Mouse (Mus musculus): Measurements from ENCODE around the gene Acsbg2. TPM values are rescaled to one million over a fixed set of nuclear protein-coding genes. Genes with fewer than 3 reads are reported as not detected.

The Acsbg2 gene
- polyA plus RNA-seq, 1 experiment from 2014 or later = not detected

DNA sequence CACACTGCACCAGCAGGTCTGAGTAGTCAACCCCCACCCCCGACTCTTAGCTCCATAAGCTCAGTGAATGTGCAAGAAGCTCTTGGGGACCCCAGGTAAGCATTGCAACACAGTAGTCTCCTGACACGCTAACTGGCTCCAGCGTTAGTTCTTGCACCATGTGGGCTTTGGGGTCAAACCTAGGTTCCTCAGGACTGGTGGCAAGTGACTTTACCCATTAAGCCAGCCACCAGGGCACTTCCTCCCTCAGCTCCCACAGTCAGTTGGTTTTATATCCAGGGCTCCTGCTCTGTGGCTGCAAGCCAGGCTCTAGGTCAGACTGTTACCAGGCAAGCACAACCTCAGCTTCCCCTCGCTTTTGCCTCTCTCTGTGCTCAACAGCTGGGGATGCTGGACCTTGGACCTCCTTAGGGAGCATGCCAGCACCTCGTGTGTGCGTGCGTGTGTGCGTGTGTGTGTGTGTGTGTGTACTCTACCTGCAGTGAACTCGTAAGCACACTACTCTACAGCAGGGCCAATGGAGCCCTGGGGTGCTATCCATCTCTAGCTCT, 21.2 kb upstream of the Acsbg2 start:
- Histone ChIP-seq H3K9ac (no peak overlapping the region), H3K27ac (no peak overlapping the region; the same call in 1 of the 2 replicates), H3K9me3 (replicated peaks) (no peaks in the 10 kb centered on the region; the same call in 1 of the 2 replicates), H3K4me2 (no peak overlapping the region), H3K36me3 (ENCODE audit: poor library complexity, severe bottlenecking) (peaks cover 98% of the 10 kb centered on the region), H3K4me1 (peaks cover 26% of the 10 kb centered on the region), H3K4me3 (no peak overlapping the region), H3K27me3 (no peaks in the 10 kb centered on the region)
- ATAC-seq = no peak
- 95% methylated on average over 9 of the region's 9 CpGs for WGBS

DNA sequence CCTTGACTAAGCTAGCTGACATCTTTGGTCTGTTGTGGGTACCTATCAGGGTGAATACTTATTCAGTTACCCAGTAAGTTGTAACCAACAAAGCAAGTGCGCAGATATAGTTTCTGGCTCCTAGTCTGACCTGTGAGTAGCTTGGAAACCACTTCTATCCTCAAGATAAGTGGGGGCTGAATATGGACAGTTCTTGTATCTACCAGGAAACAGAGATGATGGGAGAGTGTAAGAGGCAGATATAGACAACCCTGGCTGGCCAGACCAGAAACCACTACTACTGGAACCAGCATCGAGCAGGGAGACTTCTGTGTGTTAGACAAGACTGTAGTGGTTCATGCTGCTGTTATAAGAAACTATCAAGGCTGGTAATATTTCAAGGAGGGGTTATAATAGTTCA, 15.8 kb upstream of the Acsbg2 start:
- Histone ChIP-seq H3K9ac (no peak overlapping the region), H3K4me3 (no peak overlapping the region), H3K27ac (no peak overlapping the region), H3K4me2 (no peak overlapping the region), H3K4me1 (no peaks in the 10 kb centered on the region), H3K36me3 (ENCODE audit: poor library complexity, severe bottlenecking) (peaks cover 68% of the 10 kb centered on the region), H3K9me3 (replicated peaks) (peaks cover 7% of the 10 kb centered on the region; the same call in 1 of the 2 replicates), H3K27me3 (no peaks in the 10 kb centered on the region)
- no peak for ATAC-seq
- 96% methylated on average over 2 of the region's 2 CpGs for WGBS

DNA sequence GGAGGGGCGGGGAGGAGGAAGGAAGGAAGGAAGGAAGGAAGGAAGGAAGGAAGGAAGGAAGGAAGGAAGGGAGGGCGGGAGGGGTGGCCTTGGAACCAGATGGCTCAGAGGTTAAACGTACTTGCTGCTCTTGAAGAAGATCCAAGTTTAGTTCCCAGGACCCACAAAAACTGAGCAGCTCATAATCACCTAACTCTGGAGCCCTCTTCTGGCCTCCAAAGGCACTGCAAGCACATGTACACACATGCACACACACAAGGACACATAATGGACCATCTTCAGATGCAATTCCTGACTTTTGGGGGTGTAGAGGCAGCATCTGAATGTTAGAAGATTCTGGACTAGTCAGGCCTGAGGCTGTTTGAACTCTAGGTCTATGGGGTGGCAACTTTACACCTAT, 13.8 kb upstream of the Acsbg2 start:
- Histone ChIP-seq H3K4me1 (no peaks in the 10 kb centered on the region), H3K4me3 (no peak overlapping the region), H3K36me3 (ENCODE audit: poor library complexity, severe bottlenecking) (peaks cover 48% of the 10 kb centered on the region), H3K27me3 (no peaks in the 10 kb centered on the region), H3K9ac (no peak overlapping the region), H3K9me3 (replicated peaks) (peaks cover 7% of the 10 kb centered on the region; the same call in 1 of the 2 replicates), H3K4me2 (no peak overlapping the region), H3K27ac (no peak overlapping the region)
- 90% methylated on average over 2 of the region's 3 CpGs for WGBS
- no peak for ATAC-seq

DNA sequence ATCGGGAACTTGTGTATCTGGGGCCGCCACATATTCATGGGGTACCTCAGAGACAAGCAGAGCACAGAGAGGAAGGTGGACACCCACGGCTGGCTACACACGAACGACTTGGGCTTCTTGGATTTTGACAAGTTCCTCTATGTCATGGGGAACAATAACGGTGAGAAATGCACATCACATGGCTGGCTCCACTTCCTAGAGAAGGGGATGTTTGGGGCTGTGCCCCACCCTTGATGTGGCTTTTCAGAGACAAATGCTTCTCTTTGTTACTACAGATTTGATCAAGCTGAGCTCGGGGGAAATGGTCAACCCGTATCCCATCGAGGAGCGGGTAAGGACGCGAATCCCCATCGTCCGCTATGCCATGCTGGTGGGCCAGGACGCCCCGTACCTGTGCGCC, 10.6 kb upstream of the Acsbg2 start:
- Histone ChIP-seq H3K27ac (no peak overlapping the region), H3K9ac (no peak overlapping the region), H3K27me3 (no peaks in the 10 kb centered on the region), H3K4me1 (no peaks in the 10 kb centered on the region), H3K4me3 (no peak overlapping the region), H3K9me3 (replicated peaks) (0 out of 2 replicates have a peak, but pooled peaks cover 7% of the 10 kb centered on the region), H3K4me2 (no peak overlapping the region), H3K36me3 (ENCODE audit: poor library complexity, severe bottlenecking) (peaks cover 18% of the 10 kb centered on the region)
- no peak for ATAC-seq
- WGBS = 94% methylated on average over 17 of the region's 17 CpGs

DNA sequence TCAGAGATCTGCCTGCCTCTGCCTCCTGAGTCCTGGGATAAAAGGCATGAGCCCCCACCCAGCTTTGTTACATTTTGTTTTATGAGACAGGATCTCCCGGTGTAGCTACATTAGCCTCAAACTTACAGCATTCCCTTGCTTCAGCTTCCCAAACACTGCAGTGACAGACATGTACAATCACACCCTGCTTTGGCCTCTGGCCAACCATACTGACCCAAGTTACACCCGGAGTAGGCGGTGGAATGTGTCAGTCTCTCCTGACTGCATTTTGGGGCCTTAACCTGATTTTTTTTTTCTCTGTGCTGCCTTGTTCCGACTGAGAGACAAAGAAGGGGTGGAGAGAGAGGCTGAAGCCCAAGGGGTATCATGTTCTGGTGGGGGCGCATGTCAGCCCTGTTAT, 10.1 kb upstream of the Acsbg2 start:
- H3K36me3 ChIP-seq (ENCODE audit: poor library complexity, severe bottlenecking) = peaks cover 13% of the 10 kb centered on the region
- no peak overlapping the region for H3K4me3 ChIP-seq
- H3K27ac ChIP-seq = no peak overlapping the region
- no peak overlapping the region for H3K9ac ChIP-seq
- no peaks in the 10 kb centered on the region for H3K27me3 ChIP-seq
- WGBS = 79% methylated on average over 5 of the region's 5 CpGs
- no peaks in the 10 kb centered on the region for H3K4me1 ChIP-seq
- no peak overlapping the region for H3K4me2 ChIP-seq
- no peak for ATAC-seq
- 0 out of 2 replicates have a peak, but pooled peaks cover 7% of the 10 kb centered on the region for H3K9me3 ChIP-seq (replicated peaks)

DNA sequence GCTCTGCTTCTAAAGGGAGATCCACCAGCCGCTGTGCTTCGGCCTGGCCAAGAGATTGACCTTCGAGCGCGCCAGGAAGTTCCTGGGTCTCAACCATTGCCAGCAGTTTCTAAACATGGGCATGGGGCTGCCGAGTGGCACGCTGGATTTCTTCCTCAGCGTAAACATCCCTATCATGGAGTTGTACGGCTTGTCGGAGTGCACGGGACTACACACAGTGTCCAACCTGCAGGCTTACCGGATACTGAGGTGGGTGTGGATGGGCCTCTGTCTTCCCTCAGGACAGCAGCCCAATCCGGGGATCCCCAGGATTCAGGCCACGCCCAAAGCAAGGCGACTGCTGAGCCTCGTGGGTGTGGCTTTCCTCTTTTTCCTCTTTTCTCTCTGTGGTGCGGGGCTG, 9.4 kb upstream of the Acsbg2 start:
- Histone ChIP-seq H3K4me2 (peak overlapping the region; percentile 25; the same call in 1 of the 2 replicates), H3K9ac (no peak overlapping the region), H3K4me3 (no peak overlapping the region), H3K4me1 (no peaks in the 10 kb centered on the region), H3K27me3 (no peaks in the 10 kb centered on the region), H3K36me3 (ENCODE audit: poor library complexity, severe bottlenecking) (peaks cover 6% of the 10 kb centered on the region), H3K27ac (no peak overlapping the region), H3K9me3 (replicated peaks) (0 out of 2 replicates have a peak, but pooled peaks cover 6% of the 10 kb centered on the region)
- ATAC-seq = no peak
- WGBS = 62% methylated on average over 17 of the region's 17 CpGs

DNA sequence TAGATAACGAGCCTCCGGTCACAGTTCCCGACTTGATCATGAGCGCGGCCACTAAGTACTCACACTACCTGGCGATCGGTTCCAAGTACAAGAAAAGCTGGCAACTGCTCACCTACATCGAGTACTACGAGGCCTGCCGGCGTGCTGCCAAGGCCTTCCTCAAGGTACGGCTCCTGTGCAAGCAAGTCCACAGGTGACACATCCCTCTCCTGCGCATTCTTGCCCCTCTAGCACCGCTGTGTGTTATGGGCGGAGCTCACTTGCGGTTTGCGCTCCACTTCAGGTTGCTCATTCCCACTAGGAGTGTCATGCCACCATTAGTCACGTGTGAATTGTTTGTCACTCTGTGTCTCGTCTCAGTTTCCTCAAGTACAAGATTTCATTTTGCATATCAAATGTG, 3.2 kb upstream of the Acsbg2 start:
- H3K27ac ChIP-seq = no peak overlapping the region
- H3K4me1 ChIP-seq = no peaks in the 10 kb centered on the region
- no peaks in the 10 kb centered on the region for H3K27me3 ChIP-seq
- H3K36me3 ChIP-seq (ENCODE audit: poor library complexity, severe bottlenecking) = no peaks in the 10 kb centered on the region
- no peak for ATAC-seq
- H3K9ac ChIP-seq = no peak overlapping the region
- no peaks in the 10 kb centered on the region for H3K9me3 ChIP-seq (replicated peaks)
- WGBS = 90% methylated on average over 19 of the region's 19 CpGs
- no peak overlapping the region for H3K4me3 ChIP-seq
- H3K4me2 ChIP-seq = no peak overlapping the region

DNA sequence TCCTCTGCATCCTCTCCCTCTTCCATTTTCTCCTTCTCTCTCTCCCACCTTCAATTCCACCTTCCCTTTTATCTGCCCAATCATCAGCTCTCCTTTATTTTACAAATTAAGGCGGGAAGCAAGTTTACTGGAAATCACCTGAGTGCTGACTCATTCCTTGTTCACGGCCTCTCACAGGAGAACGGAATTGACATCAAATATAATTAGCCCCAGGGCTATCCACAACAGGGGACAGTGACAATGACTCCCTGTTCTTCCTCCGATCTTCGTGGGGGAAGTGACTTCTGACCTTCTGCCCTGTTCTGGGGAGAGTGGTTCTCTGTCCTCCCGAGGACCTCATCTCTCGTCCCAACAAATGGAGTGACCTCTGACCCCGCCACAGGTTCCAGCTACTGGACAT, 2.7 kb upstream of the Acsbg2 start:
- H3K27me3 ChIP-seq = no peaks in the 10 kb centered on the region

DNA sequence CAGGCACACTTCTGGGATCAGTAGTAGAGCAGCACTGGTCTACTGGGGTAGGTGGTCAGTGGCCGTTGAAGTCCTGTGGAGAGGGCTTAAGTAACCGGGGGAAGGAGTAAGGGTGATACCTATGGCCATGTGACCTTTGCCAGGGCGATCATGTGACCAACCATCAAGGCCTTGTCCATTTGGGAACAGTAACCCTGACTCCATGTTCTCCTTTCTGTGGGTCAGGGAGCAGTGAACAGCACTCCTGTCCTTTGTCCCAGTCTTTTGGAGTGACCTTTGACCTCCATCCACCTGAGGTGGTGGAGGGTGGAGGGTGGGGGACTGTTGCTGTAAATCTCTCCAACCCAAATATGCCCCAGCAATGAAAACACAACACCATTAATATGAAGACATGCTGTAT, 2.2 kb upstream of the Acsbg2 start:
- 83% methylated on average over 3 of the region's 3 CpGs for WGBS
- Histone ChIP-seq H3K9me3 (replicated peaks) (no peaks in the 10 kb centered on the region), H3K9ac (no peak overlapping the region), H3K4me3 (no peak overlapping the region), H3K4me2 (no peak overlapping the region), H3K36me3 (ENCODE audit: poor library complexity, severe bottlenecking) (no peaks in the 10 kb centered on the region), H3K27me3 (no peaks in the 10 kb centered on the region), H3K4me1 (no peaks in the 10 kb centered on the region), H3K27ac (no peak overlapping the region)
- no peak for ATAC-seq

More for the DNA sequence above, 2.7 kb upstream of the Acsbg2 start:
- H3K4me3 ChIP-seq = no peak overlapping the region
- no peak overlapping the region for H3K9ac ChIP-seq
- no peak overlapping the region for H3K27ac ChIP-seq
- no peaks in the 10 kb centered on the region for H3K9me3 ChIP-seq (replicated peaks)
- no peaks in the 10 kb centered on the region for H3K4me1 ChIP-seq
- no peak for ATAC-seq
- H3K4me2 ChIP-seq = no peak overlapping the region
- no peaks in the 10 kb centered on the region for H3K36me3 ChIP-seq (ENCODE audit: poor library complexity, severe bottlenecking)
- WGBS = 82% methylated on average over 8 of the region's 8 CpGs

DNA sequence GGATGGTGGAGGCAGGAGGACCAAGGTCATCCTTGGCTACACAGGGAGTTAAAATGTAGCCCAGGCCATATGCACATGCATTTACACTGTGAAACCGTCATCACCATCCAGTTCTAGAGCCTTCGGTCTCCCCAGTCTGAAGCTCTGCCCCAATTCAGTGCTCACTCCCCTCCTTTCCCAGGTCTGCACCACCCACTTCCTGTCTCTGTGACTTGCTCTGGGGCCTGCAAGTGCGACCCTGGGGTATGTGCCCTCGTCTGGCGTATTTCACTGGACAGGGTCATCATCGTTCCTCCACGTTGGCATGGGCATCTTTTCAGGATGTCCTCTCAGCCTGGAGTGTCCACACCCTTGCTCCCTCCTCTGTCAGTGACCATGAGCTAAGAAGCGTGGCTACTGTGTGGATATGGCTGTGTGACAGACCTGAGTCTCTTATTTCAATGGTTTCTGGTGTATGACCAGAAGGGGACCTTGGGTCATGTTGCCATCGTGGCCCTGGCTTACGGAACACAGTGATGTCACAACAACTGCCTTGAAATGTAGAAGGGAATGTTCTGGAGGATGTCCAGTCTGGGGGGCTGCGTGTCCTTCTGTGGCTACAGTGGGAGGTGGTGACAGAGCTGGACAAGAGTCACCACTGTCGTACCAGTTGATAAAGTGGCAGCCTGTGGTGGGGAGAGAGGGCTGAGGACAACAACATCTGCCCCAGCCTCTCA, 847 bp upstream of the Acsbg2 start, which contains the start of gene 1700061G19Rik:
1700061G19Rik (plus strand) TSS at position 542 of the 716 bp plus-strand sequence.
- H3K4me3 ChIP-seq = no peak within 1 kb of the TSS
- WGBS = 87% methylated on average over 12 of the region's 12 CpGs
- H3K4me1 ChIP-seq = no peaks in the 10 kb centered on the region
- H3K27ac ChIP-seq = no peak within 1 kb of the TSS
- no peaks in the 10 kb centered on the region for H3K9me3 ChIP-seq (replicated peaks)
- no peaks in the 10 kb centered on the region for H3K27me3 ChIP-seq
- H3K36me3 ChIP-seq (ENCODE audit: poor library complexity, severe bottlenecking) = no peaks in the 10 kb centered on the region
- no peak within 1 kb of the TSS for H3K4me2 ChIP-seq
- H3K9ac ChIP-seq = no peak within 1 kb of the TSS
- no peak for ATAC-seq

DNA sequence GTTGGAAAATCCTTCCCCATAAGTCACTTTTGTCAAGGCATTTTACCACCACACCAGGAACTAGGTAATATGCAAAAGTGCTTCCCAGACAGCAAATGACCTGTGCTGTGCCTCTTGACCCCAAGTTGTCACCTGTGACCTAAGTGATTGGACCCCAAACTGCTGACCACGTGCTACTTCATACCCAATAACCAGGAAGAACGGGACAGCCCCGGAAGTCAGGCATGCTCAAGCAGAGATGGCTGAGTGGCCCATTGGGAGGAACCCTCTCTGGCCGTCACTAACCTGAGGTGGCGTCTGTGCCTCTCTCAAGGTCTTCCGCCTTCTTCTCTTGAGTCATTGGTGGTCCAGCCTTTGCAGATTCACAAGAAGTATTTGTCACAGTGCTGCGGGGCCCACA, 1.7 kb downstream of the Acsbg2 start:
- no peak for ATAC-seq
- no peak overlapping the region for H3K9ac ChIP-seq
- 81% methylated on average over 7 of the region's 7 CpGs for WGBS
- H3K4me2 ChIP-seq = no peak overlapping the region
- H3K27ac ChIP-seq = no peak overlapping the region
- H3K4me3 ChIP-seq = no peak overlapping the region
- H3K36me3 ChIP-seq (ENCODE audit: poor library complexity, severe bottlenecking) = no peaks in the 10 kb centered on the region
- no peaks in the 10 kb centered on the region for H3K27me3 ChIP-seq
- no peaks in the 10 kb centered on the region for H3K4me1 ChIP-seq
- H3K9me3 ChIP-seq (replicated peaks) = no peaks in the 10 kb centered on the region

DNA sequence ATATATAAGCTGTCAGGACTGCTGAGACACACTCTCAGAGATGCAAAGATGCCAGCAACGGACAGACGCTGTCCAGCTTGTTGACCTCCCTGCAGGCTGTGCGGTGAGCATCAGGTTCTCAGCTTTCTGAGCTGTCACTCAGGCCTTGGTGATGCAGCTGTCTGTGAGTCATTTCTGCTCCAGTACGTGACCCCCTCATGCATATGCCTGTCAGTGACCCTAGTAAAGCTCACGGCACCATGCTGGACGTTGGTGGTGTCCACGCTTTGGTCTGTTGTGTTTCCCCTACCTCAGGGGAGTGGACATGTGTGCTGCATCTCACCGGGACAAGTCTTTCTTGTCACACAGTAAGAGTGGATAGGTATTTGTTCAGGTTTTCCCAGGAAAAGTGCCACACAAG, 2.5 kb downstream of the Acsbg2 start:
- H3K4me2 ChIP-seq = no peak overlapping the region
- H3K4me1 ChIP-seq = no peaks in the 10 kb centered on the region
- no peaks in the 10 kb centered on the region for H3K9me3 ChIP-seq (replicated peaks)
- H3K36me3 ChIP-seq (ENCODE audit: poor library complexity, severe bottlenecking) = no peaks in the 10 kb centered on the region
- H3K27ac ChIP-seq = no peak overlapping the region
- no peaks in the 10 kb centered on the region for H3K27me3 ChIP-seq
- WGBS = 83% methylated on average over 8 of the region's 8 CpGs
- no peak overlapping the region for H3K4me3 ChIP-seq
- H3K9ac ChIP-seq = no peak overlapping the region
- ATAC-seq = no peak
